Mouse (Mus musculus) olfactory bulb, adult 2 months (tissue): Measurements from ENCODE around the gene Tex33.

ENCODE experiments used
- CTCF ChIP-seq: fragments of 200-500 bp; IDR thresholded peaks from 2 replicates; pipeline ENCODE4 v1.5.1; 2012; ENCODE audit warnings: low read depth, mild to moderate bottlenecking, low read length, moderate library complexity; ENCODE audit not compliant: insufficient read depth
- POLR2A ChIP-seq: fragments of 200-500 bp; IDR thresholded peaks from 2 replicates; pipeline ENCODE4 v1.6.1; 2012; ENCODE audit warnings: mild to moderate bottlenecking, low read depth, low read length, moderate library complexity; ENCODE audit not compliant: insufficient read depth

DNA sequence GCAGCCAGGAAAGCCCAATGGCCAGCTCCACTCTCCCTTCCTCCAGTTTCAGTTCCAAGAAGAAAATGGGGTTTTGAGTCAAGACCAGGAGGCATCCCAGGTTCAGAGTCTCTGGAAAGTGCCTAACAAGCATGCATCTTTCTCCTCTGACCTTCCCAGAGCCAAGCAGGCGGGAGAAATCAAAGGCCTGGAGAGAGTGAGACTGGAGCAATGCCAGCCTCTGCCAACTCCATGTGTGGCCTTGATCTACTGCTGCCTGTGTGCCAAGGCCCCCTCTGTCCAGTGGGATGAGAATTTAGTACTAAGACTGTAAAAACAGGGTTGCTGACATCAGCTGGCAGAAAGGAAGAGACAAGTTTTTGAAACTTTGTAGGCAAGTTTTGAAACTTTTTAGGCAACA is 8.2 kb upstream of the Tex33 start:
- TF ChIP-seq CTCF, result no peak
- TF ChIP-seq POLR2A, result no peak
